Comparison of ENCODE assay signal across 8 mouse cellular contexts in the genomic region with DNA sequence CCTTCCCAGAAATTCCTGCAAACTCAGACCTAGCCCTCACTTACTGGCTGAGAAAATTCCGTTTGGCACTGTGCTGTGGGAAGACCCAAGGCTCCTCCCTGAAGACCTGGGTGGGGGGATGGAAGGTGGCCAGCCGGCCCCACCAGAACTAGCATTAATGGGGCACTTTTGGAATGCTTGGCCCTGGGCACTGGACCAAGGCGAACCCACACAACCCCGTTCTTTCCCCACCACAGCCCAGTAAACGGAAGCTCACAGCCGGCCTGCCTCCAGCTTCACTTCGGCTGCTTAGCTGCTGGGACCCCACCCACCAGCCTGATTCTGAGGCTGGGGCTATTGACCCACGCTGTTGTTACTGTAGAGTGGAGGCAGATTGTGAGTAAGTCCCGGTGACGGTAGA. TPM values are rescaled to one million over a fixed set of nuclear protein-coding genes. Genes with fewer than 3 reads are reported as not detected.
DNase-seq lines count a peak whose midpoint lies in the region; ATAC-seq and TF ChIP-seq lines count a peak whose summit lies in the region.
"Had no signal": no experiment of that assay in that cellular context is flagged by ENCODE, and none has a peak within 500 bp of the region (broad histone marks: within the 10 kb centered on the region; RNA-seq: fewer than 3 reads in every experiment).

No protein-coding gene starts in this region.

- no peak for ATAC-seq in lung, embryonic 14.5 days (ENCODE audit: insufficient read depth)
- ATAC-seq in forebrain, embryonic 14.5 days, result peak; percentile 15

- H3K36me3 ChIP-seq in lung, embryonic 14.5 days (ENCODE audit: insufficient read depth), result no peaks in the 10 kb centered on the region
- H3K36me3 ChIP-seq in forebrain, embryonic 14.5 days (ENCODE audit: control insufficient read depth, insufficient read depth, low read length), result no peaks in the 10 kb centered on the region

- no peak overlapping the region for H3K27ac ChIP-seq in lung, embryonic 14.5 days (ENCODE audit: low read depth)
- peak overlapping the region; percentile 60; the same call in 1 of the 2 replicates for H3K27ac ChIP-seq in forebrain, embryonic 14.5 days (ENCODE audit: low read depth, low read length)
- H3K27ac ChIP-seq: kidney, postnatal 0 days had no signal

- intact Hi-C loops in heart, postnatal 14 days (cut with DNase I), result loop anchor here (2.0 kb wide), 1 partner anchor 129 kb away; no protein-coding TSS in a partner anchor

- no peak overlapping the region for H3K4me3 ChIP-seq in lung, embryonic 14.5 days (ENCODE audit: low read depth, low read length)
- H3K4me3 ChIP-seq in forebrain, embryonic 14.5 days (ENCODE audit: low read depth, low read length), result peak overlapping the region; percentile 53

- H3K4me1 ChIP-seq in lung, embryonic 14.5 days (ENCODE audit: insufficient read depth), result peaks cover 4% of the 10 kb centered on the region; the same call in 1 of the 2 replicates
- H3K4me1 ChIP-seq in forebrain, embryonic 14.5 days (ENCODE audit: control insufficient read depth, insufficient read depth, low read length), result peaks cover 50% of the 10 kb centered on the region

- H3K9me3 ChIP-seq in lung, embryonic 14.5 days (ENCODE audit: low read depth, low read length), result no peaks in the 10 kb centered on the region
- no peaks in the 10 kb centered on the region for H3K9me3 ChIP-seq in forebrain, embryonic 14.5 days (replicated peaks; ENCODE audit: control insufficient read depth, low read length)

- no peak for TF ChIP-seq CTCF in lung, embryonic 14.5 days (IDR thresholded peaks at IDR 0.05; ENCODE audit: low read depth)

- H3K27me3 ChIP-seq in lung, embryonic 14.5 days (ENCODE audit: insufficient read depth, low read length), result peaks cover 27% of the 10 kb centered on the region
- peaks cover 13% of the 10 kb centered on the region for H3K27me3 ChIP-seq in forebrain, embryonic 14.5 days (replicated peaks; ENCODE audit: control insufficient read depth, insufficient read depth, low read length)

- no peak overlapping the region for H3K9ac ChIP-seq in lung, embryonic 14.5 days
- peak overlapping the region; percentile 66; the same call in 1 of the 2 replicates for H3K9ac ChIP-seq in forebrain, embryonic 14.5 days (ENCODE audit: low read length)

- peak; percentile 43 for DNase-seq in lung, embryonic 14.5 days
- no peak for DNase-seq in lung, adult 18-20 months
- DNase-seq in forebrain, embryonic 14.5 days (ENCODE audit: low spot score), result peak; percentile 66
- DNase-seq in layer of hippocampus, postnatal 25 days (ENCODE audit: extremely low spot score in 1 of 2, low spot score in 1 of 2), result peak; percentile 44 to 53
- peak; percentile 80 to 82 for DNase-seq in right cerebral cortex, postnatal 10 days (ENCODE audit: low spot score in 2 of 2)
- DNase-seq in adrenal gland, postnatal 14 days, result no peak
- DNase-seq in heart, postnatal 14 days, result no peak

- 38% methylated on average over 10 of the region's 10 CpGs for WGBS in lung, embryonic 14.5 days
- WGBS in forebrain, embryonic 14.5 days, result 28% methylated on average over 10 of the region's 10 CpGs

- H3K4me2 ChIP-seq in lung, embryonic 14.5 days, result no peak overlapping the region
- H3K4me2 ChIP-seq in forebrain, embryonic 14.5 days (ENCODE audit: low read length), result peak overlapping the region; percentile 91

RNA-seq across cellular contexts. Expression of a gene that starts 2.3 kb away (rescaled TPM):
- polyA plus RNA-seq in lung, embryonic 14.5 days (2014; fragmentation: Nextera tagmentation; extraction: Ambion mirVana), result 0.42 and 0.79 TPM in 2 replicates
- polyA plus RNA-seq in forebrain, embryonic 14.5 days (2014; fragmentation: Nextera tagmentation; extraction: Ambion mirVana), result 17.6 and 20.8 TPM in 2 replicates
- total RNA-seq in layer of hippocampus, postnatal 25 days (2021), result 10 to 100 TPM; 61.9 to 67.1 TPM
- 1.4 and 1.6 TPM in 2 replicates for total RNA-seq in adrenal gland, postnatal 14 days (2021)
- total RNA-seq in heart, postnatal 14 days (2021), result under 1 TPM; 0.56 to 0.67 TPM

RNA-seq across cellular contexts. Expression of a gene that starts 10.7 kb away (rescaled TPM):
- polyA plus RNA-seq in lung, embryonic 14.5 days (2014; fragmentation: Nextera tagmentation; extraction: Ambion mirVana), result 25.7 and 26.1 TPM in 2 replicates
- polyA plus RNA-seq in forebrain, embryonic 14.5 days (2014; fragmentation: Nextera tagmentation; extraction: Ambion mirVana), result 18.8 and 19.1 TPM in 2 replicates
- total RNA-seq in layer of hippocampus, postnatal 25 days (2021), result 10 to 100 TPM; 24.9 to 34.0 TPM
- 40.2 and 40.6 TPM in 2 replicates for total RNA-seq in adrenal gland, postnatal 14 days (2021)
- 10 to 100 TPM; 26.2 to 28.0 TPM for total RNA-seq in heart, postnatal 14 days (2021)

Comparison
In these comparisons a context has a peak if more than half of its experiments do, and no peak if none do; other contexts are left out.
1. DNase-seq: peak in lung, embryonic 14.5 days (single experiment), forebrain, embryonic 14.5 days (single experiment), layer of hippocampus, postnatal 25 days (2 of 2) and right cerebral cortex, postnatal 10 days (2 of 2); none in lung, adult 18-20 months (0 of 2), adrenal gland, postnatal 14 days (single experiment) and heart, postnatal 14 days (0 of 2).
2. RNA of a gene that starts 2.3 kb away (total RNA-seq): 61.9 to 67.1 TPM in layer of hippocampus, postnatal 25 days; 1.4 to 1.6 TPM in adrenal gland, postnatal 14 days and 0.56 to 0.67 TPM in heart, postnatal 14 days; every median in the first group is over 10 times any median in the second.